Mouse (Mus musculus) spleen, adult 2 months (tissue): ENCODE results near the gene Syt14.

Source experiments
- CTCF ChIP-seq: fragments of 200-500 bp; IDR thresholded peaks from 2 replicates; pipeline ENCODE4 v1.5.1; 2011; ENCODE audit warnings: mild to moderate bottlenecking, inconsistent platforms; ENCODE audit not compliant: insufficient read depth, insufficient read length, insufficient replicate concordance; ENCODE audit errors: extremely low read depth
- POLR2A ChIP-seq: fragments of 200-500 bp; IDR thresholded peaks from 2 replicates; pipeline ENCODE4 v1.6.1; 2011; ENCODE audit warnings: low read depth, low read length, inconsistent platforms

- TF ChIP-seq CTCF, result no peak
- TF ChIP-seq POLR2A, result no peak
Observed at GRCm38 (mm10) chr1:192854819-192855271, 180.7 kb downstream of the Syt14 start.
